Mouse (Mus musculus) adrenal gland, postnatal 14 days (tissue): ENCODE measurements around the gene Bcl11a. TPM values are rescaled to one million over a fixed set of nuclear protein-coding genes. Genes with fewer than 3 reads are reported as not detected.

Experiments
- DNase-seq: peaks from one replicate; pipeline ENCODE4 v3.0.0; 2021; ENCODE audit warnings: mixed read lengths
- total RNA-seq: library from RNA; stranded (reverse); gene quantifications from 2 replicates; pipeline ENCODE4 v1.2.3, GENCODE M21; 2021

The Bcl11a gene
- total RNA-seq, 1 experiment from 2014 or later, result 5.1 TPM

DNA sequence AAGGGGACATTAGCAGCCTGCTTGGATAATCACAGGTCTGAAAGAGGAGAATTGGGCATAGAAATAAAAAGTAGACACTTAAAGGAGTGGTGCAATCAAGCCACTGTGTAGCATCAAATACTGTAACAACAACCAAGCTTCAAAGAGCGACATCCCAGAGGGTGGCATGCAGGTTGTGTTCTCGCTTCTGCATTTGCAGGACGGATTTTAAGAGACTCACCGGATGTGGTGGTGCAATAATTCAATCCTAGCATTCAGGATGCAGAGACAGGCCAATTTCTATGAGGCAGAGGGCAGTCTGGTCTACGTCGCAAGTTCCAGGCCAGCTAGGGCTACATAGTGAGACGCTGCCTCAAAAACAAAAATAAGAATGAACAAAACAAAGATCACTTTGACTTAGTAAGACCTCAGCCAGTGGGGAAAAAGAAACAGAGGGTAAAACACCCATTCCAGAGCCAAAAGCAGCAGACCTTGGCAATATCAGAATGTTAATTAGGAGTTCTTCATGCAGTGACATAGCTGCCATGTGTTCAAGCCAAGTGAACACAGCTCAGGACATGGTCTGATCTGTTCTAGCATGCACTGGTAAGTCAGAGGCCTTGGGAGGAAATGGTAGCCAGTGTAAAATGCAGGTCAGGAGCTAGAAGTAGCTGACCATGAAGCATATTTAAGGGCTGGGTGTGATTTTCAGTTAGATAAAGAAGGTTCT, 74.4 kb downstream of the Bcl11a start:
- DNase-seq, result no peak

DNA sequence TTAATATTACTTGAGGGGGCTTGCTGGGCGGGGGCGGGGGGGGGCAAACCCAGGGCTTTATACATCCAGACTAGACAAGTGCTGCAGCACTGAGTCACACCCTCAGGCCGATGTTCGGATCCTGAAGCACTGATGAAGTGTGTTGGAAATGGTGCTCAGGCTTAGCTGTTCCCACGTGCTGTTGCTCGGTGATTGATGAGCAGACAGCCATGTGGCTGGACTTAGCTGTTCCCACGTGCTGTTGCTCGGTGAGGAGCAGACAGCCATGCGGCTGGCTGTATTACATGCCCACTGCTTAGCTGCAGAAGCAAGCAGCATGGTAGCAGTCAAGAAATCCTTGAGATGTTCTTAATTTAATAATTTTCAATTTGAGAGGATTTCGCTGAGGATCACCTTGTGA, 75.2 kb downstream of the Bcl11a start:
- no peak for DNase-seq

DNA sequence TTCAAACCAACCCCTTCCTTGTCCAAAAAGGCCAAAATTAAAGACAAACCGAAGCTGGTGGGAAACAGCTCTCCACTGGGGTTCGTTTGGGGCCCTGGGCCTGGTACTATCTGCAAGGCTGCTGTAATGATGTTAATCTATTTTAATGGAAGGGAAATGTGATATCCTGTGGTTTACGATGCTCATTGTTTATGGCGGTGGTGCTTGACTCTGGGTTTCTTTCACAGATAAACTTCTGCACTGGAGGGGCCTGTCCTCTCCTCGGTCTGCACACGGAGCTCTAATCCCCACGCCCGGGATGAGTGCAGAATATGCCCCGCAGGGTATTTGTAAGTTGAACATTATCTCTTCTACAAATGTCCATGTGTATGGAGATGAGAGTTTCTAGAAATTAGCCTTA, 80.2 kb downstream of the Bcl11a start:
- DNase-seq, result no peak

DNA sequence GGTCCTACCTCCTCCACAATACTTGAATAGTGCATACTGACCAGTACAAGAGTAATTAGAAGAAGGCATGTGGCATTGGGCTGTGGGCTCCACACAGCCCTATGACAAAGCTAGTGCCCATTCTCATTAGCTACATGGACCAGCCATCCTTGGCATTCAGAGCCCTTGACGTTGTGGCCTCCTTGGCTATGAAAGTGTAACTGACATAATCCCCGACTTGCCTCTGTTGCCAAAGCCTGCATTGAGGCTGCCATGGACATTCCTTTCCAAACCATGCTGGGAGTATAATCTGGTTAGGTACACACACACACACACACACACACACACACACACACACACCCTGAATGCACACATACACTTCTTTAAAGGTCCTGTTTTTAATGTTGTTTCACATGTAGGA, 81.8 kb downstream of the Bcl11a start:
- DNase-seq, result no peak

DNA sequence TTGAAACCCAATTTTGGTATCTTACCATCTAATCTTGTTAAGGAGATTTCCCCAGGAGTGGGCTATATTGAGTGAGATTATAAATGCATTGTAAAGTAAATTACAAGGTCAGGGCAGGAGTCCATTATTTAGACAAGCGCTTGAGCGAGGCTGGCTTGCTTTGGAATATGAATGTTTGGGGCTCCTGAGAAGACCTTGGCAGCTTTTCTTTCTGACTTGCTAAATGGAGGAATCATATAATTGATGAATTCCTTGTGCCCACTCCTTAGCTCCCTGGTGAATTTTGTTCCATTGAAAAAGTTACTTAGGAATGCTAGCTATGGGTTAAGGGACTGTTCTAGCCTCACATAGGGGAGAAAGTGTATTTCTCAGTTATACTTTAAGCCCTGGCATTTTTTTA, 83.6 kb downstream of the Bcl11a start:
- no peak for DNase-seq

DNA sequence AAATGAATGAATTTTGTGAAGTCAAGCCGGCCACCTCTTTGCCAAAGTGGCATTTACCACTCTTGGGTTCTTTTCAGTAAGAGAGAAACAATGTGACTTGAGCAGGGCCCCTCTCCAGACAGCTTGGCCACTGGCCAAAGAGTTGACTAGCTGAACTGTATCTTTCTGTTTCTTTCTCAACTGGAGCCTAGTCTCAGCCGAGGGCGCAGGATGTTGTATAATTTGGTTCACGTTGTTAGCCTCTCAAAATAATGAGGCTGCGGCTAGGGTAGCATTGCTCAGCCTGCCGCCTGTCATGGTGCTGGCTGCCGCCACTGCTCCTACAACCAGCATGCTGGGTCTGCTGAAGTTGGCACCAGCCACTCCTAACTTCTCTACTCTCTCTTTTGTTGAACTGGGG, 84.2 kb downstream of the Bcl11a start:
- DNase-seq, result peak; percentile 28

DNA sequence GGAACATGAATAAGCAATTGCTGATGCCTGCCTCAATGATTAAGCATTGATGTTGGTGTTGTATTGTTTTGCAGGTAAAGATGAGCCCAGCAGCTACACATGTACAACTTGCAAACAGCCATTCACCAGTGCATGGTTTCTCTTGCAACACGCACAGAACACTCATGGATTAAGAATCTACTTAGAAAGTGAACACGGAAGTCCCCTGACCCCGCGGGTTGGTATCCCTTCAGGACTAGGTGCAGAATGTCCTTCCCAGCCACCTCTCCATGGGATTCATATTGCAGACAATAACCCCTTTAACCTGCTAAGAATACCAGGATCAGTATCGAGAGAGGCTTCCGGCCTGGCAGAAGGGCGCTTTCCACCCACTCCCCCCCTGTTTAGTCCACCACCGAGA, 85.2 kb downstream of the Bcl11a start:
- DNase-seq, result no peak

DNA sequence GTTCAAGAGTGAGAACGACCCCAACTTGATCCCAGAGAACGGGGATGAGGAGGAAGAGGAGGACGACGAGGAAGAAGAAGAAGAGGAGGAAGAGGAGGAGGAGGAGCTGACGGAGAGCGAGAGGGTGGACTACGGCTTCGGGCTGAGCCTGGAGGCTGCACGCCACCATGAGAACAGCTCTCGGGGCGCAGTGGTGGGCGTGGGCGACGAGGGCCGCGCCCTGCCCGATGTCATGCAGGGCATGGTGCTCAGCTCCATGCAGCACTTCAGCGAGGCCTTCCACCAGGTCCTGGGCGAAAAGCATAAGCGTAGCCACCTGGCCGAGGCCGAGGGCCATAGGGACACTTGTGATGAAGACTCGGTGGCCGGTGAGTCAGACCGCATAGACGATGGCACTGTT, 86.2 kb downstream of the Bcl11a start:
- DNase-seq, result no peak

DNA sequence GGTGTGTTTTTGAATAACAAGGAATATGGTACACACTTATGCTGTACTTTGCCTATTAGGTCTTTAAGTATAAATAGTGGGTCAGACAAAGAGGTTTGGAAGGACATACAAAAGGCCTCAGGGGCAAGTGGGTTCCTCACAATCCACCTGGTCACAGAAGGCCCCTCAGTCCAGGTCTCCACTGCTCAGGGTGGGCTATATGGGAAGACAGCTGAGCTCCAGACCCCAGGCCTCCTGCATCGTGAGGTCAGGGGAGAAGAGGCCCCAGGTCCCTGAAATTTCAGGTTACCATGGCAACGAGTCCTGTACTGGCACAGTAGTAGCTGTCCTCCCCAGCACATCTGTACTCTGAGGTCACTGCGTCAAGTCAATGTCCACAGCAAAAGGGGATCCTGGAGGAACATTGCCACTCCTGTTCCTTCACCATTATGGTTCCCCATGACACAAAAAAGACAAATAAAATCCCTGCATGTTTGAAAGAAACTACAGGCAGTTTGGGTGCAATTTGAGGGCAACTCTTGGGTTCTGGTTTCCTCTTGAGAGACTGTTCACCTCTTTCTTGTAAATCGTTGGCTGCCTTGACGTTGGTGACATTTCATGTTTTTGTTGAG, 93.9 kb downstream of the Bcl11a start:
- no peak for DNase-seq

DNA sequence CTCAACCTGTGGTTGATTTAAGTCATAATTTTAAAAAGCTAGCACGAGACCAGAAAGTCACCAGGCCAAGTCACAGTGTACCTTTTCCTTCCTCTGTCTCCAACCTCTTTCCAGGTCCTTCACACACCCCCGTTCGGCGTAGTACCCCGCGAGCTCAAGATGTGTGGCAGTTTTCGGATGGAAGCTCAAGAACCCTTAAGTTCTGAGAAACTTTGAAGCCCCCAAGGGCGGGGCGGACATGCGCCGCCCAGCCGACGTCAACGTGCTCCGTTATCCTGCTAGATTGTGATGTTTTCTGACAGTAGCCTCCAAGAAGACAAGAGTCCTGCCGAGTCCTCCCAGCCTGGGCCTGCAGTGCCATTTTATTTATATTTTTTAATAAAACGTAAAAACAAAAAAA, 94.7 kb downstream of the Bcl11a start:
- DNase-seq, result no peak

DNA sequence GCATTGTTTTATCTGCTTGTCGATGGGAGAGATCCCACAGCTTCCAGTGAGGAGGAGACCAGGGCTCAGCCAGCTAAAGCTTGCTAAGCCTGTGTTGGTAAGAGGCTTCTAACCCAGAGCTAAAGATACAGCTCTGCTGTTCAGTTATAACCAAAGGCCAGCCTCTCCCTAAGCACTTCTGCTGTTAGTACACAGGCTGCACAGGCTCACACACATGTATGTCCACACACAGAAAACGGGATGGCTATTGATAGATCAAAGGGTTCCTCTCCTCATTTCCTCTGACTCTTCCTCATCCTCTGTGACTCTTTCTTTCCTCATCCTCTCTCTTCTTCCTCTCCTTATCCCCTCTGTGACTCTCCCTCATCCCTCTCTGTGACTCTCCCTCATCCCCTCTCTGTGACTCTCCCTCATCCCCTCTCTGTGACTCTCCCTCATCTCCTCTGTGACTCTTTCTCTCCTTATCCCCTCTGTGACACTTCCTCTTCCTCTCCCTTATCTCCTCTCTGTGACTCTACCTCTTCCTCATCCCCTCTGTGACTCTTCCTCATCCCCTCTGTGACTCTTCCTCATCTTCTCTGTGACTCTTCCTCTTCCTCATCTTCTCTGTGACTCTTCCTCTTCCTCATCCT, 96.4 kb downstream of the Bcl11a start:
- no peak for DNase-seq

DNA sequence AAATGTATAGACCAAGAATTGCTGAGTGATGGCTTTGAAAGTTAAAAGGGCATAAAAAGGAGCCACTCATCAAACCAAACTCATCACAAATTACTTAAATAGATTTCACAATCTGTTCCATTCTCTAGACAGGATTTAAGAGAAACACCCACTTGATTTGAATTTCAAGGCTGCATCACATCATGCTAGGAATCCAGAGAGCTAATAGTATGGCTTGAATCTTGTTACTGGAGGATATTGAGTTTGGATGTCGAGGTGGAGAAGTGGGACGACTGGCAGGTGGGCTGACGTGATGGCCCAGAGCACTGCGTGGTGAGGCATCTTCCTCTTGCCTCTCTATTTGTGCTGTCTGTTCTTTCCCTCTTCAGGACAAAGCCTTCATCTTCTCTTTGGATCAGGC, 99.6 kb downstream of the Bcl11a start:
- DNase-seq, result no peak

DNA sequence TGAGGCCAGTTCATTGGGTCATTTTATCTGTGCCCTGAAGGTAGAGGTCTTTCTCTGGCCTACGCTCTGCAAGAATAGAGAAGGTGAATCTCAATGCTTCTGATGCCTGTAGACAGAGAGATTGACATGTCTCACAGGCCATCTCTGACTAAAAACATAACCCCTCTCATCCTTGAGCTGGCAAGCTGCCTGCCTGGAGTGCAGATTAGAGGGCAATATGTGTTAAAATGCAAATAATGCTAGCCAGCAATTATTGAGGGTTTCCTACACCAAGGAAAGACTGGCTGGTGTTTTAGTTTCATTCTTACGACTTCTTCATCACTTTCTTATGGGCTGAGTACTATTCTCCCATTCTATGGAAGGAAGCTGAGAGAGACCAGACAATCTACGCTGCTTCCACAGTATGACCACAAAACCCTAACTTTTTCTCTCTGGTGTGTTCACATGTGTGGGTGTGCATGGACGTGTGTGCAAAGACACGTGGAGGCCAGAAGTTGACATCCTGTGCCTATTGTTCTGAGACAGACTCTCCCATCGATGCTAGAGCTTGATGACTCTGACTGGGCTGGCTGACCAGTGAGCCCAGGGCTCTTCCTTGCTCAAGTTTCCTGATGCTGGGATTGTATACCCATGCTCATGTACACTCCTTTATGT, 101.1 kb downstream of the Bcl11a start:
- no peak for DNase-seq

DNA sequence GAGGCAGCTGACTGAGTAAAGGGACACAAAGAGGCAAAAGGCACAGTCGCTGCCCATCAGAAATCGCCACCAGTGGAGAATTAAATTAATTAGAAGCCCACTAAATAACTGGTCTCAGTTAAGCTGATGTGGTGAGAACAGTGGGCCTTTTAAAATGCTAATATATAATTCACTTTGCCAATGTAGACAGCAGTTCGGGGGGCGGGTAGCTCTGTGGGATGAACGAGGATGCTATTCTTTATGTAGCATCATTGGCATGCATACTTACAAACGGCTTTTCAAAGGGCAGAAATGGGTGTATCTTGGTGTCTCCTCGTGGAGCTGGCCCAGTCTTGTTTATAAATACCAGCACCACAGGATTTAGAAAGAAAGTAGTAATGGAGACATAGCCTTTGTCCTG, 102.2 kb downstream of the Bcl11a start:
- no peak for DNase-seq

DNA sequence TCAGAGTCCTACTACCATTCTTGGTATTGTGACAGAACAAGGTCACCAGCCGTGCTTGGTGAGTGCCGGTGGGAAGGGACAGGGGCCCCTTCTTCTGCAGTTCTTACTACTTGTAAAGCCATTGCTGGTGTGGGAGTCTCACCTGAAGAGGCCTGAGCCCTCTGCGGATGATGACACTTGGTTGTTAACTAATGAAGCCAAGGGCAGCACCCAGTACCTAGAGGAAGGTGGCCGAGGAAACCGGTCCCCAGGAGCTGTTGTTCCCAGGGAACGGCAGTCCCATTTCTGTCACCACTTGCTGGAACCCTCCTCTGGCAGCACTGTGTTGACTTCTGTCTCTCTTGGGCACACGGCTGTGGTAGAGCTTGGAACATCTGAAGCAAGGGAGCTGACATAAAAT, 105.6 kb downstream of the Bcl11a start:
- no peak for DNase-seq

DNA sequence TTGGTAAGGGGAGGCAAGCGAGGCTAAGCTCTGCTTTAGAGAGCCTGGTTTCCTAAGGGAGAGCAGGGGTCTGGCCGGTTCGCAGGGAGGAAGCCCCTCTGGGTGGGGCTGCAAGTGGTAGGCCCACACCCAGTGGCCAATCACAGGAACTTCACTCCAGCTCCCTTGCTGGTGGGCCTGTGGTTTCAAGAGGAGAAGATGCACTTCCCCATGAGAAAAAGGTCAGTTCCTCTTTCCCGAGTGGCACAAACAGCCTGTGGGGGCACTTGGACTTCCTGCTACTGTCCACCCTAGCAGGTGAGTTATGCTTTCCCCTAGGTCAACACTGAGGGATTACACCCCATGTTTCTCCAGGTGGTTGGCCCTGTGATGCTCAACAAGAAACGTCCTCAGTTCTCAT, 107.1 kb downstream of the Bcl11a start:
- no peak for DNase-seq

DNA sequence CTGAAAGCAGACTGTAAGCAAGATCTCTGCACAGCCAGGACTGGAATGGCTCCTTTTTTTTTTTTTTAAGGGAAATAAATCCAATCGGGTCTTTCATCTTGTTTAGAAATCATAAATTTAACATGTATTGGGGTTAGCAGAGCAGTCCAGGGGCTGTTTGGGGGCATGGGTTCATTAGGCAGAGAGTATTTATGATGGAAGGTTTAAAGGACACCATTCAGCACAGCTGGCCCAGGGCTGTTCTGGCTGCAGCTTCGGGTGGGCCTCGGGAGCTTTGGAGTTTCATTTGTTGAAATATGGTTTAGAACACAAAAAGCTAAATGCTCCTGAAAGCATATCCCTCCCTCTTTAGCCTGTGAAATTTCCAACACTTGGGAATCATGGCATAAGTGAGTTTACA, 112.6 kb downstream of the Bcl11a start:
- no peak for DNase-seq

DNA sequence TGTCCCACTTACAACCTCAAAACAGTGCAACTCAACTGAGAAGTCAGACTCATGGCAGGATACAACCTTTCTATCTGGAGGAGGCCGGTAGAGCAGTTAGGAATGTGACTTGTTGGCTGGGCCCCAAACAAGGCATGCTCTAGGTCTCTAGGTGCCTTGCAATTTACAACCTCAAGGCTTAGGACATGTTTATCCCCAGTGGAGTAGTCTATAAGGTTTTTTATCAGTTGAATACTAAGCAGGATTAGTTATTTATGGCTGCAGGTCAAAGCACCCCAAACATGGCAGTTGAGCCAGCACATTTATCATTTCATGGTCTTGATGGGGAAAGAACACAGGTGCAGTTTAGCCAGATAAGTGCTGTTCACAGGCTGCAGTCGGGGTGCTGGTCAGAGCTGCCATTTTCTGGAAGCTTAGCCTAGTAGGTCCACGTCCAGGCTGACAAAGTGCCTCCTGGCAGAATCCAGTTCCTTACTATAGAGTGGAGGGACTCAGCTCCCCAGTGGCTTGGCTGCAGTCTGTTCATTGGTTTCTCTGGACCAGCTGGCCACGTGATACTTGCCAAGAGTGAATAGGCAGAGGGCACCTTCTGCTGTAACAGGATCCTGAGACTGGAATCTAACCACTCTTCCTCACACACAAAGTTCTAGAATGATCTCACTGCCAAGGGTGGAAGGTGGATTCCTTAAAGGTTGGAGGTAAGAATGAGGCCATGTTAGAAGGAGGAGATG, 118.8 kb downstream of the Bcl11a start:
- DNase-seq, result no peak

DNA sequence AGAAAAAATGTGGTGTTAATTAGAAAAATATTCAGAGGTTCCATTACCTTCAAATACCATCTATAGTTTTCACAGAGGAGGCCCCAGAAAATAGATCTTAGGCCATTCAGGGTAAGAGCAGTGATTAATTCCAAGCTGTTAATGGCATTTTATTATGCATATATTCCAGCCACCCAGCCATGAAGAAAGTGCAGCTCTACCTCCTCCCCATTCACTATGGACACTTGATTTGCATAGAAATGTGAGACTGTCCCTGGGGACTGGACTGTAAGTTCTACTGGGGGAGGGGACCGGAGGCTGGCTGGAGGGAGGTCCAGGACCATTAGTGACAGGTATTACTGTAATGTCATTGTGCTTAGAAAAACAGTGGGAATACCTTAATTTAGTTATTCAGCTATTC, 119.6 kb downstream of the Bcl11a start:
- no peak for DNase-seq

DNA sequence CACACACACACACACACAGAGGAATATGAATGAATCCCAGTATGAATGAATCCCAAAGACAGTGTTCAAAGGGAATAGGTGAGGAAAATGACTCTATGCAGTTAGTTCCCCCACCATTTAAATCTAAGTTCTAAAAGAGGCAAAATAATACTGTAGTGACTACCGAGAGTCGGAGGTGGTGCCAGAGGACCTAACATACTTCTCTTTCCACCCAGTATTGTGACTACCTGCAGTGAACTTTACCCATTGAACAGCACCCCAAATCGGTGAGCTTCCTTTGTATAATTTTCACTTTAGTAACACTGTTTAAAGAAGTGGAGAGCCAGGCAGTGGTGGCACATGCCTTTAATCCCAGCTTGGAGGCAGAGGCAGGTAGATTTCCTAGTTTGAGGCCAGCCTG, 121.7 kb downstream of the Bcl11a start:
- DNase-seq, result no peak

DNA sequence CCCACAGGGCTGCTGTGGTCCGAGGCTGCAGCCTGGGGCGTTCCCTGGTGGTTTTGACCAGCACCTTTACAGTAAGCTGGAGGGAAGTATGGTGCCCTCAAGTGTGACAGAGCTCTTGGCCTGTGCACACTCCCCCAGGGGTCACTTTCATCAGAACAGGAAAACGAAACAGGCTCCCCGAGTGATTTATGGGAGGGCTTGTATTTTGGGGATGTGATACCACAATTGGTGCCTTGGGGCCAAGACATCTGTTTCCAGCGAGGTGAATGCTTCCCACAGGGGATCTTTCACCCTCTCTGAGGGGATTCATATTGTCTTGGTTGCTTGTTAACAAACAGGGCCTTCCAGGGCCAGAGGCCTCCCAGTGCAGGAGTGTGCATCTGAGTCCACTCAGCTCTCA, 122.5 kb downstream of the Bcl11a start:
- DNase-seq, result no peak

DNA sequence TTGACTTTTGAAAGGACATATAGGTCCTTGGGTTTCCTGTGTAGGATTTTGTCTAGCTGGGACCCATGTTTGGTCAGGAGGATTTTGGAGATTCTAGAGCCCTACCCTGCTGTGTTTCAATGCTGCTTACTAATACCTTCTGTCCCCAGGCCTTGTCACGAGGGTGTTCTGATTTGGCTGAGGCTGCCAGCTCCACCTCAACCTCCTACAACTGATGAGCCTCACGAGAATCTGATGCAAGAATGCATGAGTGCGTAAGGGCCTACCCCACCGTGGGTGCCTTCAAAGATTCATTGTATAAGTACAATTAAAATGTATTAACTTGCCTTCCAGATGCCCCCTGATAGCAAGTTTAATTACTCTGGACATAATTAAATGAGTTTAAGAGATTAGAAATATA, 123.4 kb downstream of the Bcl11a start:
- no peak for DNase-seq
